In genomic region chr13:46911960-46912359, GRCm38 (mm10) we compare ENCODE assay signal across 34 mouse cellular contexts. TPM values are rescaled to one million over a fixed set of nuclear protein-coding genes. Genes with fewer than 3 reads are reported as not detected.
DNase-seq lines count a peak whose midpoint lies in the region; ATAC-seq and TF ChIP-seq lines count a peak whose summit lies in the region.
"Had no signal": no experiment of that assay in that cellular context is flagged by ENCODE, and none has a peak within 500 bp of the region (broad histone marks: within the 10 kb centered on the region; RNA-seq: fewer than 3 reads in every experiment).

No protein-coding gene starts in this region.

- TF ChIP-seq CTCF in brain, embryonic 14.5 days (IDR thresholded peaks at IDR 0.05; ENCODE audit: borderline replicate concordance, extremely low read depth, insufficient read depth, insufficient read length), result no peak

- DNase-seq in cerebellum, adult 11-12 months, result no peak
- DNase-seq in heart, adult 8-10 months (ENCODE audit: low spot score), result no peak
- peak; percentile 13 for DNase-seq in brain, embryonic 14.5 days (ENCODE audit: low read depth)
- DNase-seq in frontal cortex, adult 2 months (ENCODE audit: extremely low spot score in 1 of 2, low spot score in 1 of 2), result no peak
- no peak for DNase-seq in testis, postnatal 14 days (ENCODE audit: low spot score)
- DNase-seq: adrenal gland, adult 2 months; adrenal gland, postnatal 36 days; cerebellum, adult 9-11 months; gastrocnemius, postnatal 25 days; kidney, postnatal 14 days; left cerebral cortex, postnatal 4 days; lung, adult 18-20 months; lung, postnatal 4 days; right cerebral cortex, adult 18-20 months; right cerebral cortex, postnatal 4 days; thymus, adult 2 months; thymus, postnatal 36 days had no signal

- no peaks in the 10 kb centered on the region for H3K27me3 ChIP-seq in heart, embryonic 11.5 days (ENCODE audit: control insufficient read depth, insufficient read depth, low read length)
- H3K27me3 ChIP-seq in heart, embryonic 16.5 days (ENCODE audit: control insufficient read depth, insufficient read depth, low read length), result no peaks in the 10 kb centered on the region
- H3K27me3 ChIP-seq: CH12.LX; embryonic facial prominence, embryonic 15.5 days; forebrain, embryonic 12.5 days; hindbrain, embryonic 13.5 days; liver, embryonic 12.5 days; megakaryocyte, embryonic 14.5 days; midbrain, embryonic 12.5 days; neural tube, embryonic 12.5 days had no signal

- no peaks in the 10 kb centered on the region for H3K9me3 ChIP-seq in heart, embryonic 11.5 days (replicated peaks; ENCODE audit: control insufficient read depth, low read length)
- H3K9me3 ChIP-seq in heart, embryonic 16.5 days (replicated peaks; ENCODE audit: control insufficient read depth, low read length), result no peaks in the 10 kb centered on the region
- H3K9me3 ChIP-seq: embryonic facial prominence, embryonic 10.5 days; embryonic facial prominence, embryonic 15.5 days; forebrain, embryonic 12.5 days; hindbrain, embryonic 13.5 days; liver, embryonic 12.5 days; midbrain, embryonic 12.5 days; neural tube, embryonic 12.5 days had no signal

- H3K27ac ChIP-seq in heart, embryonic 11.5 days (ENCODE audit: low read depth, low read length), result peak overlapping the region; percentile 90
- H3K27ac ChIP-seq in heart, embryonic 16.5 days (ENCODE audit: low read length), result peak overlapping the region; percentile 91
- H3K27ac ChIP-seq: embryonic facial prominence, embryonic 10.5 days; embryonic facial prominence, embryonic 15.5 days; forebrain, embryonic 12.5 days; hindbrain, embryonic 13.5 days; liver, embryonic 12.5 days; midbrain, embryonic 12.5 days; neural tube, embryonic 12.5 days; stomach, postnatal 0 days had no signal

- H3K4me3 ChIP-seq in heart, embryonic 11.5 days (ENCODE audit: low read depth, low read length), result no peak overlapping the region
- H3K4me3 ChIP-seq in heart, embryonic 16.5 days (ENCODE audit: low read length), result 0 out of 2 replicates have a peak overlapping the region, but pooled peaks have one; percentile 17
- H3K4me3 ChIP-seq: embryonic facial prominence, embryonic 10.5 days; embryonic facial prominence, embryonic 15.5 days; forebrain, embryonic 12.5 days; hindbrain, embryonic 13.5 days; liver, embryonic 12.5 days; megakaryocyte, embryonic 14.5 days; midbrain, embryonic 12.5 days; myocyte; neural tube, embryonic 12.5 days had no signal

- 0 out of 2 replicates have a peak overlapping the region, but pooled peaks have one; percentile 43 for H3K9ac ChIP-seq in heart, embryonic 11.5 days (ENCODE audit: low read depth, low read length)
- peak overlapping the region; percentile 53 for H3K9ac ChIP-seq in heart, embryonic 16.5 days (ENCODE audit: low read length)
- H3K9ac ChIP-seq: embryonic facial prominence, embryonic 15.5 days; forebrain, embryonic 12.5 days; hindbrain, embryonic 13.5 days; liver, embryonic 12.5 days; midbrain, embryonic 12.5 days; neural tube, embryonic 12.5 days had no signal

- H3K4me1 ChIP-seq in heart, embryonic 11.5 days (ENCODE audit: control insufficient read depth, insufficient read depth, low read length), result peaks cover 60% of the 10 kb centered on the region
- peaks cover 73% of the 10 kb centered on the region for H3K4me1 ChIP-seq in heart, embryonic 16.5 days (ENCODE audit: control insufficient read depth, insufficient read depth, low read length)
- H3K4me1 ChIP-seq: liver, embryonic 12.5 days had no signal

- H3K4me2 ChIP-seq in heart, embryonic 11.5 days, result no peak overlapping the region
- peak overlapping the region; percentile 29 for H3K4me2 ChIP-seq in heart, embryonic 16.5 days (ENCODE audit: low read depth, low read length)
- H3K4me2 ChIP-seq: embryonic facial prominence, embryonic 15.5 days; forebrain, embryonic 12.5 days; hindbrain, embryonic 13.5 days; liver, embryonic 12.5 days; midbrain, embryonic 12.5 days; neural tube, embryonic 12.5 days had no signal

- ATAC-seq in cerebellum, adult (ENCODE audit: insufficient number of reproducible peaks, low FRiP score, low TSS enrichment), result peak; percentile 21; the same call in 1 of the 2 replicates
- no peak for ATAC-seq in heart, embryonic 11.5 days (replicated peaks; ENCODE audit: insufficient number of reproducible peaks, low FRiP score, low TSS enrichment)
- ATAC-seq in heart, embryonic 16.5 days (replicated peaks; ENCODE audit: extremely low read depth, insufficient read depth, low FRiP score), result 0 out of 2 replicates have a peak, but pooled peaks have one; percentile 29
- ATAC-seq: activated CD4-positive, CD25-positive, alpha-beta regulatory T cell, adult 4 months; intestine, postnatal 0 days; liver, embryonic 12.5 days; lung, postnatal 0 days had no signal

- TF ChIP-seq POLR2A in brain, embryonic 14.5 days (IDR thresholded peaks at IDR 0.05; ENCODE audit: borderline replicate concordance, extremely low read depth, insufficient read depth, insufficient read length, poor library complexity, severe bottlenecking), result no peak

- WGBS in heart, embryonic 11.5 days (ENCODE audit: insufficient replicate concordance), result 70% methylated on average over 6 of the region's 6 CpGs
- 45% methylated on average over 6 of the region's 6 CpGs for whole genome bisulfite sequencing in heart, embryonic 16.5 days

- H3K36me3 ChIP-seq in heart, embryonic 11.5 days (ENCODE audit: control insufficient read depth, insufficient read depth, low read length), result no peaks in the 10 kb centered on the region
- H3K36me3 ChIP-seq in heart, embryonic 16.5 days (ENCODE audit: control insufficient read depth, insufficient read depth), result 0 out of 2 replicates have a peak, but pooled peaks cover 2% of the 10 kb centered on the region
- H3K36me3 ChIP-seq: forebrain, embryonic 12.5 days; hindbrain, embryonic 13.5 days; liver, embryonic 12.5 days; midbrain, embryonic 12.5 days; neural tube, embryonic 12.5 days had no signal

RNA-seq across cellular contexts. Expression of gene Kif13a, which starts 17.7 kb away (rescaled TPM):
- polyA plus RNA-seq in heart, embryonic 11.5 days (2014; fragmentation: Nextera tagmentation; extraction: Ambion mirVana), result 39.8 and 42.6 TPM in 2 replicates
- total RNA-seq in heart, adult 8-10 months (2022), result 100 to 1,000 TPM; 113 to 126 (median 121) TPM
- polyA plus RNA-seq in brain, embryonic 14.5 days (2012; rRNA removed), result 15.1 and 24.8 TPM in 2 replicates
- polyA plus RNA-seq in heart, embryonic 16.5 days (2015; fragmentation: Nextera tagmentation; extraction: Ambion mirVana), result 17.8 and 30.0 TPM in 2 replicates
- 12.9 and 14.1 TPM in 2 replicates for polyA plus RNA-seq in frontal cortex, adult 2 months (2012; rRNA removed)
- total RNA-seq: CH12.LX had no signal
